Mouse (Mus musculus) macrophage (primary cell): Measurements from ENCODE around the gene Ankrd2. TPM values are rescaled to one million over a fixed set of nuclear protein-coding genes. Genes with fewer than 3 reads are reported as not detected.

ENCODE experiments used
- H3K27ac ChIP-seq: fragments of 350-480 bp; formaldehyde crosslinking; 2 replicates; pipeline ENCODE4 v1.9.0; 2021
- H3K36me3 ChIP-seq: fragments of 350-480 bp; formaldehyde crosslinking; 2 replicates; pipeline ENCODE4 v1.9.0; 2021; ENCODE audit errors: inconsistent target
- H3K4me3 ChIP-seq: fragments of 350-480 bp; formaldehyde crosslinking; 2 replicates; pipeline ENCODE4 v1.9.0; 2021; ENCODE audit errors: inconsistent target
- H3K79me2 ChIP-seq: fragments of 350-480 bp; formaldehyde crosslinking; 2 replicates; pipeline ENCODE4 v1.9.0; 2021; ENCODE audit errors: inconsistent target
- WGBS: methylation state at CpG from one replicate; pipeline ENCODE4 v1.1.7; 2026; ENCODE audit warnings: inconsistent platforms; ENCODE audit not compliant: missing documents; 5-methylcytosine and 5-hydroxymethylcytosine counted together
- polyA plus RNA-seq: library from polyadenylated mRNA; stranded (reverse); fragments of 250-400 nt; gene quantifications from 3 replicates; pipeline ENCODE4 v1.2.4, GENCODE M21; 2018; ENCODE audit warnings: inconsistent platforms
- total RNA-seq, 78 experiments: library from RNA; depleted of rRNA; stranded (reverse); fragments of 250-400 nt; gene quantifications; 1 replicate in 9 of 78; 2 replicates in 24 of 78; 3 replicates in 43 of 78; 4 replicates in 2 of 78; pipeline ENCODE4 v1.2.4; 2018; ENCODE audit warnings: inconsistent platforms in 56 of 78

The Ankrd2 gene
- total RNA-seq (2018; cell fraction: chromatin; rRNA removed), result under 1 TPM in 3 of 26 experiments, not detected in 23; 0.54 to 0.71 (median 0.68) TPM
- not detected for total RNA-seq (2018; cell fraction: cytosol; rRNA removed)
- under 1 TPM in 1 of 26 experiments, not detected in 25; 0.46 TPM for total RNA-seq (2018; cell fraction: nucleus; rRNA removed)
- not detected in 3 replicates for polyA plus RNA-seq

DNA sequence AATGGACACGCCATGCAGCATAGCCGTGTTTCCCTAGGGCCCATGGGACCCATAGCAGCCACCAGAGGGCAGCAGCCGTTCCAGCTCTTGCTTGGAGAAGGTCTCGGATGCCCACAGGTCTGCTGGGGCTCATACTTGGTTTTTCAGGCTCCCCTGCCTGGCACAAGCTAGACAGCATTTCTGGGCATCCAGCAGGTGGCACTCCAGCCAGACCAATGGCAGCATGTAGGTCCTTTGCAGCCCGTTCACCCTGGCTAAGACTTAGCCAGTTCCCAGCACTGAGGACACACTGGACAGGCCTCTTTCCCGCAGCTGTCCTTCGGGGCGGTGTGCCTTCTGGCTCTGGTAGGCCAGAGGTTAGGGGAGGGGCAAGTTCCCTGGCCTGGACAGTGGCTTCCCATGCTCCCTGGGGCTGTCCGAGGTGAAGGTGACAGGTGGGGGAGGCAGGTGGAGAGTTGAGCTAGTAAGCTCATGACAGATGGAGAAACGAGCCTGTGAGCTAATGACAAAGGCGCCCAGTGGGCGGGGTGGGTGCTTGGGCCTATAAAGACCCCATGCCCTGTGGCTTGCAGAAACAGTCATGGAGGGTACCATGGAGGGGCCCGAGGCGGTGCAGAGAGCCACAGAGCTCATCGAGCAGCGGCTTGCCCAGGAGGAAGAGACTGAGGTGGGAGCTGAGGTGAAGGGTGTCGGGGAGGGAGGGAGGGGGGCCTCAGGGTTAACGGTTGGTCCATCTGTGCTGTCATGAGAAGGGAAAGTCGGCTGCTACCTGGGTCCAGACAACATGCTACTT is at the start of gene Ankrd2:
Gene Ankrd2, plus strand, starts transcription at position 545 of the 793 bp plus-strand sequence.
- 70% methylated on average over 15 of the region's 19 CpGs for WGBS
- H3K79me2 ChIP-seq, result peaks cover 17% of the 10 kb centered on the region
- no peak within 1 kb of the TSS for H3K4me3 ChIP-seq
- no peak within 1 kb of the TSS for H3K27ac ChIP-seq
- H3K36me3 ChIP-seq, result peaks cover 30% of the 10 kb centered on the region; the same call in 1 of the 2 replicates

DNA sequence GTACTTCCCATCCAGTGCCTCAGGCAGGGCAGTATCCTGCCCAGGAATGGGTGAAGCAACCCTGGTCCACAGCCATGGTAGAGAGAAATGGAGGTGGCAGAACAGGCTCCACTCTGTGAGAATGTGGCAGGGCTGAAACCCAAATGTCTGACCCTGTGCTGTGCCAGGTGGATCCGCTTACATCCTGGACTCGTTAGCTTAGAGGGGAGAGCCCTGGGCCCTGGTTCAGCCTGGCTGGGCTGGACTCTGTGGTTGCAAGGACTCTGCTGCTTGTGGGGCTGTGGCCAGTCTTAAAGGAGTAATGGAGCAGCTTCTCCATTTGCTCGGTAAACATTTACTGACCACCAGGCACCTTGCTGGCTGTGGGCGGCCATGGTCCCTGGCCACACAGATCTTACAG is 48.6 kb upstream of the Ankrd2 start:
- Histone ChIP-seq H3K4me3 (no peak overlapping the region), H3K27ac (no peak overlapping the region), H3K79me2 (peaks cover 100% of the 10 kb centered on the region), H3K36me3 (no peaks in the 10 kb centered on the region)
- 86% methylated on average over 4 of the region's 4 CpGs for WGBS

DNA sequence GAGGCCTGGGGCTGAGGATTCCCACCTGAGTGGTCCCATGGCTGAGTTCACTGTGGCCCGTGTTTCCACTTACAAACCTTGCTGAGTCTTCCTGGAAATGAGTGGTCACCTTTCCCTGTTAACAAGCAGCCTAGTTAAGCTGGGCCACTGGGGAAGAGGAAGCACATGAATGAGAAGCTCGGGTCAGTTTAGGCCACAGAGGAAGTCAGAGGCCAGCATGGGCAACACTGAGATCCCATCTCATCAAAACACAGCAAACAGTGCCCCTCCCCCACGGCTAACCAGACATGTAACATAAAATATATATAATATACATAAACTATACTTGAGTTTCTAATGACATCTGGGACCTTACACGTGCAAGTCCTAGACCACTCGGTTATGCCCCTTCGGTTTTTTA is 46.0 kb upstream of the Ankrd2 start:
- WGBS, result 36% methylated on average over 6 of the region's 6 CpGs
- peaks cover 100% of the 10 kb centered on the region for H3K79me2 ChIP-seq
- peak overlapping the region; percentile 71 for H3K27ac ChIP-seq
- 0 out of 2 replicates have a peak, but pooled peaks cover 7% of the 10 kb centered on the region for H3K36me3 ChIP-seq
- no peak overlapping the region for H3K4me3 ChIP-seq

DNA sequence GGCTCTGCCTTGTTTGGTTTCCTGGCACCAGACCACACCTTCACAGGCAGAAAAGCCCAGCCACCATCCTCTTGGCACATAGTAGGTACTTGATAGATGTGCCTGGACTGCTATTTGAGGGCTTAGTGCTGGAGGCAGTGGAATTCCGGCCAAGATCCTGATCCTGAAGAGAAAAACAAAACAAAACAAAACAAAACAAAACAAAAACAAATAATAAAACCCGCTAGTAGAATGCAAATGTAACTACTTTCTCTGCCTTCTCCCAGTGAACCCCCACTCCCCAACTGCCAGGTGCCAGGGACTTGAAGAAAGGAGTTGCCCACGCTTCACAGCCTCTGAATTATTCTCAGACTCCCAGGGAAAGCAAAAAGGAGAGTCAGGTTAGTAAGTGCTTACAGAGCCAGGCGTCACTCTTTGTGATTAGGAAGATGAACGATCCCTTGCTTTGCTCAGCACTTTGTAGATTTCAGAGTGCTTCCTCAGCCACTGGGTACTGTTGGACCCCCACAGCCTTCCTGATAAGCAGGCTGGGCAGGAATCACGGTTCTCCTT is 43.8 kb upstream of the Ankrd2 start:
- H3K36me3 ChIP-seq, result 0 out of 2 replicates have a peak, but pooled peaks cover 7% of the 10 kb centered on the region
- 68% methylated on average over 6 of the region's 6 CpGs for WGBS
- H3K27ac ChIP-seq, result peak overlapping the region; percentile 62
- no peak overlapping the region for H3K4me3 ChIP-seq
- peaks cover 100% of the 10 kb centered on the region for H3K79me2 ChIP-seq

DNA sequence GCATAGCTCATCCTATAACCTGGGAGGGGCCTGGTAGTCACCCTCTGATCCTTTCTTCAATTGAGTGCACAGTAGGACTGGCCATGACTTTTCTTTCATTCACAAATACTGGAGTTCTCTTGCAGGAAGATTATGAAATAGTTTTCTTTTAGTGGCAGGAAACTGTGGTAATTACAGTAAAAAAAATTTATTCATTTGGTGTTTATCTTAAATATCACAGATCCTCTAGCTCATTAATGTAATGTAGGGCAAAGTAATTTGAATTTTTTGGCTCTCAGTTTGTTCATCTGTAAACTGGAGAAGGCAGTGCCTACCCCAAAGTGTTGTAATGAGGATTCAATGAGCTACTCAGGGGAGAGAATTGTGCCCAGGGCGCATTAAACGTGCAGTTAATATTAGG is 42.8 kb upstream of the Ankrd2 start:
- Histone ChIP-seq H3K4me3 (no peak overlapping the region), H3K79me2 (peaks cover 100% of the 10 kb centered on the region), H3K27ac (peak overlapping the region; percentile 62), H3K36me3 (0 out of 2 replicates have a peak, but pooled peaks cover 7% of the 10 kb centered on the region)
- 82% methylated on average over 2 of the region's 2 CpGs for WGBS

DNA sequence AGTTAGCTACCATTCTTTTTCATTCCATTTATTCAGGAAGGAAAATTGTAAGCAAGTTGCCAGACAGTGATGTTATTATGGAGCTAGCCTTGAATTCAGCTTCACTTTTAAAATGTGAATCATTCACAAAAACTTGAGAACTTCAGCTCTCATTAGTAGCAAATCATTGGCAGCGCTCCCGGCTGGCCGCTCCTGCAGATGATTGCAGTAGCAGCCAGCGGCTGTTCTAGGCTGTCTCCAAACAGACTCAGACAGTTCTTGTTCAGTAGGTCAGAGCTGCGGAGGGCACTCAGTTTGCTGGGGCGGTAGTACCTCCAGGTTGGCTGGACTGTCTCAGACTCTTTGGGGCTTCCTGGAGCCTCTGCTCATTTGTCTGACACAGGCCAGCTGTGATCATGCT is 42.3 kb upstream of the Ankrd2 start:
- Histone ChIP-seq H3K36me3 (0 out of 2 replicates have a peak, but pooled peaks cover 7% of the 10 kb centered on the region), H3K27ac (no peak overlapping the region), H3K79me2 (peaks cover 100% of the 10 kb centered on the region), H3K4me3 (no peak overlapping the region)
- WGBS, result 91% methylated on average over 6 of the region's 6 CpGs

DNA sequence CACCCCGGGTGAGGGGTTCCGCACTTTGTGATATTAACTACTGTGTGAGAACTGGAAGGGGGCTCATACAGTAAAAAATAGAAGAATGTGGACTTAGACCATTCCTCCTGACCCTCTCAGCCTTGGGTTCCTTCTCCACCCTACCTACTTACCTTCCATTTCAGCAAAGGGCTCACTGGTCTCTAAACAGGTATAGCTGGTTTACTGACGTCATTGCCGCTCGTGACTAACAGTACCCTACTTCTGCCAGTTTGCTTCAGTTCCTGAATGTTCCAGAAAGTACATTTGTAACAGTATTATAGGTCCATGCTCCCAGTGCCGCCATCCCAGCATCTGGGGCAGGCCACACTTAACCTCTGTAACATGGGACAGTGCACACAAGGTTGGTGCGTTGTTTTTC is 41.8 kb upstream of the Ankrd2 start:
- WGBS, result 90% methylated on average over 7 of the region's 7 CpGs
- H3K79me2 ChIP-seq, result peaks cover 100% of the 10 kb centered on the region
- 0 out of 2 replicates have a peak, but pooled peaks cover 7% of the 10 kb centered on the region for H3K36me3 ChIP-seq

DNA sequence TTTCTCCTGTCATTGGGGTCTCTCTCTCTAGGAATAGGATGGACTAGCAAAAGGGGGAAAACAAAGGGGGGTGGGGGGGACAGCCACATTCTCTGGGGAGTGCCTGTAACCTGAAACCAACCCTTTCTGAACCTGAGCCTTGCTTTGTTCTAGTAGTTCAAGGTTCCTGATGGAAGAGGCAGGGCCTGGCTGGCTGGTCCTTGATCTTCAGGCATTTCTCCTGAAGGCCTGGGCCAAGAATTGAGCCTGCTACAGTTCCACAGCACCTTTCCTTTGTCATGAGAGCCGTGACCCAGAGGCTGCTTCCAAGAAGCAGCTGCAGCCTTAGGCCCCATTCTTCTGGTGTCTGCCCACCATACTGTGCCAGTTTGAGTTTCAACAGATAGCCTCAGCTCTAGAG is 40.3 kb upstream of the Ankrd2 start:
- no peak overlapping the region for H3K27ac ChIP-seq
- 90% methylated on average over 1 of the region's 1 CpGs for WGBS
- H3K36me3 ChIP-seq, result 0 out of 2 replicates have a peak, but pooled peaks cover 7% of the 10 kb centered on the region
- H3K4me3 ChIP-seq, result no peak overlapping the region
- H3K79me2 ChIP-seq, result peaks cover 88% of the 10 kb centered on the region

More for the DNA sequence above, 41.8 kb upstream of the Ankrd2 start:
- no peak overlapping the region for H3K27ac ChIP-seq
- H3K4me3 ChIP-seq, result no peak overlapping the region

DNA sequence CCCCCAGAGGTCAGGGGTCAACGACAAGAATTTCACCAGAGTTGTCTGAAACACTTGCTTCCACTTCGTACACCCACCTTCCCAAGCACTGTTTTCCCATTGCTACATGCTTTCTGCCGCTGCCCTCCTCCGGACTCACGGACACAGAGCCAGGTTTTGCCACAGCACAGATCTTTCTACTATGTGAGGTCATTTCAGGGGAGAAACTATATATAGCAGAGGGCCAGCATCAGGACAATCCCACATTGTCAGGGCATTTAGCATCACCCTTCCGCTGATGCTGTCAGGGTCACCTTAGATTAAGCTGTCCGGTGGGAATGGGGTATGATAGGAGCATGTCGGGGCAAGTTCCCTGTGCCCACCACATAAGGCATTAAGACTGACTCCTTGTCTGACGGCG is 38.7 kb upstream of the Ankrd2 start:
- peaks cover 88% of the 10 kb centered on the region for H3K79me2 ChIP-seq
- no peak overlapping the region for H3K27ac ChIP-seq
- WGBS, result 96% methylated on average over 10 of the region's 10 CpGs
- no peak overlapping the region for H3K4me3 ChIP-seq
- H3K36me3 ChIP-seq, result 0 out of 2 replicates have a peak, but pooled peaks cover 7% of the 10 kb centered on the region

DNA sequence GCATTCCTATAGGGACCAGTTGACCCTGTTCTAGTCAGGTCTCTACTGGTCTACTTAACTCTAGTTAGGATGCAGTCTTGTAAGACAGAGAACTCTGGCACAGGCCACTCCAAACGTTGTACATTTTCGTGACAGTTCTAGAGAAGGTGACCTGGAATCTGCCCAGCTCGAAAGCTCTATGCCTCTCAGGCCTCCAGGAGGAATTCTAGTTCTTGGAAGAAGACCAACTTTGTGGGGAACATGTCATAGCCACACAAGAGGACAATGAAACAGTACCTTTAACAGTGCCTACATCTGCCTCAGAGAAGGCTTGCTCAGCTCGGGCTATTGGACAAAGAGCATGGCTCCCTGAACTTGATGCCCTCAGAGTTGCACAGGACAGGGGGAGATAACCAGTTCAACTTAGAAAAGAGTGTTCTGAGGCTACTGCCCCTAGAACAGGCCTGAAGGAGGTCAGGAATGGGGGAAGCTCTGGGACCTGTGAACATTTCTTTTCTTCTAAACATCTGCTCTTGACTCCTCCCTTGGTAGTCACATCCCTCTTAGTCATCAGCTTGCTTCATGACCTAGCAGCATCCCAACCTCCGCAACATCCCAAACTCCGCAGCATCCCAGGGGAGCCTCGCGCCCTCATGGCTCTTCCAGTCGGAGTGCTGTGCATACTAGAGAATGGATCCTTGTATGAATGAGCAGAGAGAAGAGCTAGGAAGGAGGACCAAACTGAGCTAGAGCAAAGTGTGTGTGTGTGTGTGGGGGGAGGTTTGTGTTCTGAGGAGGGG is 36.8 kb upstream of the Ankrd2 start:
- Histone ChIP-seq H3K79me2 (peaks cover 88% of the 10 kb centered on the region), H3K4me3 (no peak overlapping the region), H3K36me3 (0 out of 2 replicates have a peak, but pooled peaks cover 5% of the 10 kb centered on the region), H3K27ac (peak overlapping the region; percentile 94)
- WGBS, result 89% methylated on average over 9 of the region's 9 CpGs

DNA sequence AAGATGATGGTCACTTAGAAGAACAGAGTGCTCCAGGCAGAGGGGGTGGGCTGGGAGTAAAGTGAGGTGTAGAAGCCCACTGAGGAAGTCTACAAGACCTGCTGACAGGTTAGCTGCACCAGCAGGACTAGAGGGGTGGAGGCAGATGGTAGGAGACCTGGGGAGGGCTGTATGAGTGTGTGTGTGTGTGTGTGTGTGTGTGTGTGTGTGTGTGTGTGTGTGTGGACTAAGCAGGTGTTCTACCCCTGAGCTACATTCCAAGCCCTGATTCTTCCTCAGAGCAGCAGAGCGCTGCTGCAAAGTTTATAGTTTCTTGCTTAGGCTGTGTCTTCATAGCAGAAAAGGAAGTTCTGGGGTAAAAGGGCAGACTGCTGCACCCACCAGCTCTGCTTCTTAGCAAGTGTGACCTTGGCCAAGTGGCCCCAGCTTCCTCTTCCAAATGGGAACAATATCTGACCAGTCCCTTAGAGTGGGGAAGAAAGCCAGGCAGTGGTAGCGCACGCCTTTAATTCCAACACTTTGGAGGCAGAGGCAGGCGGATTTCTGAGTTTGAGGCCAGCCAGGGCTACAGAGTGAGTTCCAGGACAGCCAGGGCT is 36.0 kb upstream of the Ankrd2 start:
- peak overlapping the region; percentile 94 for H3K27ac ChIP-seq
- peaks cover 88% of the 10 kb centered on the region for H3K79me2 ChIP-seq
- WGBS, result 22% methylated on average over 4 of the region's 4 CpGs
- H3K4me3 ChIP-seq, result no peak overlapping the region
- H3K36me3 ChIP-seq, result no peaks in the 10 kb centered on the region

DNA sequence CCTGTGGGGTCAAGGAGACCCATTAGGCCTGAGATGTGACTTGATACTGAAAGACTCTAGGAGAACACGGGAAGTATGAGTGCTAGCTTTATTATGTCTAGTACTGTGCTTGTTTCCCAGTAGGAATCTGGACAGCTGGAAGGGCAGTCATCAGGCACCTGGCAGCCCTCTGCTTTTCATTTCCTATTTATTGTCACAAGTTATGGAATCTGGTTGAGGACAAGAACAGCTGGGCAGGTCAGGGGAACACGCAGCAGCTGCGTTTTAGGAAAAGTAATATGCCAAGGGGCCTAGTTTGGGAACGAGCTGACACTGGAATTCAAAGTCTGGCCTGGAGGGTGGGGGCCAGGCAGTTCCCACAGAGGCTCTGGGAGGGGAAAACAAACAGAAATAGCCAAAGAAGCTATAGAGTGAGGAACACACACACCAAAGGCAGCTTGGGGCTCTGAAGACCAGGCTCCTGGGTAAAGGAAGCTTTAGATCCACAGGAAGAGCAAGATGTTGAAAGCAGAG is 35.3 kb upstream of the Ankrd2 start:
- peaks cover 86% of the 10 kb centered on the region for H3K79me2 ChIP-seq
- H3K4me3 ChIP-seq, result no peak overlapping the region
- H3K36me3 ChIP-seq, result no peaks in the 10 kb centered on the region
- peak overlapping the region; percentile 94 for H3K27ac ChIP-seq
- WGBS, result 89% methylated on average over 4 of the region's 4 CpGs

DNA sequence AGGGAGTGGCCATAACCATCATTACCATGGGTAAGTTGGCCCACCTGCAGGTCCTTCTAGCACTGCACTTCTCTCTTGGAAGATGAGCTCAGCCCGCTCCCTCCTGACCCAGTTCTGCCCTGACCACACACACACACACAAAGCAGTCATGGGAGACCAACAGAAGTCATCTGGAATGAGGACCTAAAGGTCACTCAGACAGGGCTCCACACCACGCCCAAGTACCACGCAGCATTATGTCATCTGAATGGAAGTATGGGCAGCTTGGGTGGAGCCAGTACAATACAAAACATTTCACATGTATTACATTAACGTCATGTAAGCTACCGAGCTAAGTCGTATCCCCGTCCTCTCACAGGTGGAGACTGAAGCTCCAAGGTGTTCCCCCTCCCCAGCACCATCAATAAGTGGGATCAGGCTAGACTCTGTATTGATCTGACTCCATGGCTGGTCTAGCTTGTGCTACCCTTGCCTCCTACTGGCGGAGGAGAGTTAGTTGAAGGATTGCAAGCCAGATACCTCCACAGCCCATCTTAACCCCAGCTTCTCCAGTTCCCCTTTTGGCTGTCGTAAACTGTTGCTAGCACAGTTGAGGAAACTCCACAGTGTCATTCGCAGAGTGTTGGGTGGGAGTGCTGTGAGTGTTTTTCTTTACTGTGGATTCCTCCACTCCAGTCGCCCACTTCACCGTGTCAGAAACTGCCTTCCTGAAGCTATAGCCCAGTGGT is 34.4 kb upstream of the Ankrd2 start:
- 55% methylated on average over 12 of the region's 12 CpGs for WGBS
- Histone ChIP-seq H3K4me3 (no peak overlapping the region), H3K27ac (peak overlapping the region; percentile 94), H3K79me2 (peaks cover 84% of the 10 kb centered on the region), H3K36me3 (no peaks in the 10 kb centered on the region)
